24 mouse cellular contexts compared by ENCODE assay signal in genomic region chr3:82805291-82805690, GRCm38 (mm10).
A peak's percentile ranks its signal among the peaks of the same experiment; 100 is the strongest.
DNase-seq lines count a peak whose midpoint lies in the region; ATAC-seq and TF ChIP-seq lines count a peak whose summit lies in the region.
"Had no signal": no experiment of that assay in that cellular context is flagged by ENCODE, and none has a peak within 500 bp of the region (broad histone marks: within the 10 kb centered on the region; RNA-seq: fewer than 3 reads in every experiment).

No protein-coding gene starts in this region.

- H3K4me1 ChIP-seq in forebrain, embryonic 13.5 days, result no peaks in the 10 kb centered on the region
- H3K4me1 ChIP-seq in hindbrain, postnatal 0 days (ENCODE audit: insufficient read depth, low read length), result no peaks in the 10 kb centered on the region
- H3K4me1 ChIP-seq: embryonic facial prominence, embryonic 10.5 days; embryonic facial prominence, embryonic 12.5 days; forebrain, embryonic 15.5 days had no signal

- ATAC-seq in common myeloid progenitor, adult 5-6 weeks (replicated peaks; ENCODE audit: low read depth, poor library complexity, severe bottlenecking), result peak; percentile 80
- peak; percentile 12 to 52; a peak in 2 of 4 replicates for ATAC-seq in hematopoietic stem cell, adult 5-6 weeks (replicated peaks in 1 of 2; ENCODE audit: insufficient read depth in 1 of 2, low FRiP score in 2 of 2, low TSS enrichment in 1 of 2, low read depth in 1 of 2, poor library complexity in 2 of 2, severe bottlenecking in 2 of 2)
- ATAC-seq in forebrain, embryonic 13.5 days, result no peak
- no peak for ATAC-seq in hindbrain, postnatal 0 days
- ATAC-seq: activated CD4-positive, CD25-positive, alpha-beta regulatory T cell, adult 4 months; CD4-positive, CD25-positive, alpha-beta regulatory T cell, adult 4 months; forebrain, embryonic 15.5 days; forebrain, postnatal 0 days; Patski had no signal

- no peaks in the 10 kb centered on the region for H3K9me3 ChIP-seq in forebrain, embryonic 13.5 days (replicated peaks)
- H3K9me3 ChIP-seq in hindbrain, postnatal 0 days (ENCODE audit: low read length), result no peaks in the 10 kb centered on the region
- H3K9me3 ChIP-seq: embryonic facial prominence, embryonic 10.5 days; embryonic facial prominence, embryonic 12.5 days; forebrain, embryonic 15.5 days; G1E had no signal

- no peak for TF ChIP-seq CTCF in hindbrain, postnatal 0 days (IDR thresholded peaks at IDR 0.05; ENCODE audit: low read depth)

- H3K4me2 ChIP-seq in forebrain, embryonic 13.5 days, result no peak overlapping the region
- H3K4me2 ChIP-seq in hindbrain, postnatal 0 days (ENCODE audit: low read depth, low read length), result no peak overlapping the region
- H3K4me2 ChIP-seq: embryonic facial prominence, embryonic 12.5 days; forebrain, embryonic 15.5 days had no signal

- no peaks in the 10 kb centered on the region for H3K27me3 ChIP-seq in forebrain, embryonic 13.5 days
- H3K27me3 ChIP-seq in hindbrain, postnatal 0 days (ENCODE audit: insufficient read depth, low read length), result no peaks in the 10 kb centered on the region
- H3K27me3 ChIP-seq: CH12.LX; embryonic facial prominence, embryonic 12.5 days; forebrain, embryonic 15.5 days had no signal

- H3K9ac ChIP-seq in forebrain, embryonic 13.5 days, result no peak overlapping the region
- H3K9ac ChIP-seq in hindbrain, postnatal 0 days (replicated peaks; ENCODE audit: low read length), result no peak overlapping the region
- H3K9ac ChIP-seq: embryonic facial prominence, embryonic 12.5 days; forebrain, embryonic 15.5 days; forebrain, postnatal 0 days had no signal

- 75% methylated on average over 7 of the region's 7 CpGs for WGBS in forebrain, embryonic 13.5 days
- 80% methylated on average over 7 of the region's 7 CpGs for WGBS in hindbrain, postnatal 0 days

- no peak overlapping the region for H3K4me3 ChIP-seq in forebrain, embryonic 13.5 days
- no peak overlapping the region for H3K4me3 ChIP-seq in hindbrain, postnatal 0 days (ENCODE audit: low read length)
- H3K4me3 ChIP-seq: embryonic facial prominence, embryonic 10.5 days; embryonic facial prominence, embryonic 12.5 days; forebrain, embryonic 15.5 days had no signal

- DNase-seq in hindbrain, postnatal 0 days (ENCODE audit: low spot score), result no peak
- no peak for DNase-seq in adrenal gland, postnatal 4 days (ENCODE audit: low spot score in 2 of 2)
- DNase-seq: adrenal gland, adult 8-10 months; adrenal gland, postnatal 14 days; adrenal gland, postnatal 36 days; B cell, adult 2 months; cerebellum, adult 11 months; cerebellum, adult 18-20 months; cerebellum, adult 8-10 months; cerebellum, adult 9-11 months; cerebellum, postnatal 14 days; cerebellum, postnatal 36 days; forebrain, postnatal 0 days had no signal

- no peaks in the 10 kb centered on the region for H3K36me3 ChIP-seq in forebrain, embryonic 13.5 days (ENCODE audit: poor library complexity, severe bottlenecking)
- no peaks in the 10 kb centered on the region for H3K36me3 ChIP-seq in hindbrain, postnatal 0 days (ENCODE audit: insufficient read depth, low read length)
- H3K36me3 ChIP-seq: embryonic facial prominence, embryonic 10.5 days; embryonic facial prominence, embryonic 12.5 days; forebrain, embryonic 15.5 days; G1E had no signal

- H3K27ac ChIP-seq in forebrain, embryonic 13.5 days, result no peak overlapping the region
- H3K27ac ChIP-seq in hindbrain, postnatal 0 days, result no peak overlapping the region
- H3K27ac ChIP-seq: embryonic facial prominence, embryonic 10.5 days; embryonic facial prominence, embryonic 12.5 days; forebrain, embryonic 15.5 days had no signal

Comparison
In these comparisons a context has a peak if more than half of its experiments do, and no peak if none do; other contexts are left out.
1. ATAC-seq: peak in common myeloid progenitor, adult 5-6 weeks (single experiment) and hematopoietic stem cell, adult 5-6 weeks (2 of 2); none in forebrain, embryonic 13.5 days (single experiment) and hindbrain, postnatal 0 days (single experiment).